Comparison of ENCODE assay signal across 7 mouse cellular contexts in the genomic region with DNA sequence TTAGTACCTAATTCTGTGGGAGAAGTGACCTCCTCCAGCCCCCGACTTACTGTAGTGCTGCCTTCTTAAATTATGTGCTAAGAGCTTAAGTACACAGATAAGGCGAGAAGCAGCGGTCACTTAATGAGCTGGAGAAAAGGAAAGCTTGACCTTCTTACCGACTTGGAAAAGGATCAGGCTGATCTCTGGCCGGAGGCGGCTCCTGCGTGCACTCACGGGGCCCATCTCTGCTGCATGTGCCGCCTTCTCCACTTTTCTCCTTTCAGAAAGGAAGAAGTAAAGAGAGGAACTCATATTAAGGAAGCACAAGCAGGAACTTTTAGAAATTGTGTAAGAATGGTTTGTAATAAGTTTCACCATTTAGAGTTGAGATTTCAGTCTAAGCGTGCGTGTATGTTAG. TPM values are rescaled to one million over a fixed set of nuclear protein-coding genes. Genes with fewer than 3 reads are reported as not detected.
DNase-seq lines count a peak whose midpoint lies in the region; ATAC-seq and TF ChIP-seq lines count a peak whose summit lies in the region.

Gene Igsf6, minus strand, starts transcription at position 292 of the 400 bp plus-strand sequence.

- H3K4me3 ChIP-seq in brown adipose tissue, adult 24 weeks (ENCODE audit: insufficient read depth, low read depth, low read length) = peak within 1 kb of the TSS; percentile 39
- no peak within 1 kb of the TSS for H3K4me3 ChIP-seq in kidney, postnatal 0 days (replicated peaks; ENCODE audit: low read depth, low read length)

- H3K27ac ChIP-seq in brown adipose tissue, adult 24 weeks (replicated peaks; ENCODE audit: low read depth, low read length) = peak within 1 kb of the TSS; percentile 74
- H3K27ac ChIP-seq in kidney, postnatal 0 days = peak within 1 kb of the TSS; percentile 37; the same call in 1 of the 2 replicates

- TF ChIP-seq CTCF in kidney, postnatal 0 days (IDR thresholded peaks at IDR 0.05; ENCODE audit: low read depth) = no peak

- H3K4me2 ChIP-seq in kidney, postnatal 0 days (ENCODE audit: low read length) = no peak within 1 kb of the TSS

- H3K36me3 ChIP-seq in kidney, postnatal 0 days (ENCODE audit: insufficient read depth, low read length) = peaks cover 19% of the 10 kb centered on the region; the same call in 1 of the 2 replicates

- H3K9me3 ChIP-seq in kidney, postnatal 0 days (replicated peaks; ENCODE audit: low read length) = no peaks in the 10 kb centered on the region

- no peak for ATAC-seq in kidney, postnatal 0 days (replicated peaks; ENCODE audit: low FRiP score, low read depth)

- 31% methylated on average over 11 of the region's 11 CpGs for WGBS in kidney, postnatal 0 days

- no peak within 1 kb of the TSS for H3K9ac ChIP-seq in kidney, postnatal 0 days (ENCODE audit: low read depth, low read length)

- H3K4me1 ChIP-seq in brown adipose tissue, adult 24 weeks (ENCODE audit: control insufficient read depth, insufficient read depth, insufficient read length, low read length) = peaks cover 12% of the 10 kb centered on the region
- no peaks in the 10 kb centered on the region for H3K4me1 ChIP-seq in kidney, postnatal 0 days (replicated peaks; ENCODE audit: insufficient read depth, low read length)

- peak; percentile 43 to 53 for DNase-seq in heart, adult 9 months (ENCODE audit: low spot score in 2 of 2)
- peak; percentile 48 for DNase-seq in kidney, postnatal 0 days (ENCODE audit: low spot score)
- peak; percentile 60 for DNase-seq in lung, postnatal 4 days
- DNase-seq in right cerebral cortex, postnatal 10 days (ENCODE audit: low spot score in 2 of 2) = no peak
- DNase-seq in left cerebral cortex, adult 11 months (ENCODE audit: low spot score) = no peak
- no peak for DNase-seq in frontal cortex, adult 2 months (ENCODE audit: extremely low spot score in 1 of 2, low spot score in 1 of 2)

- H3K27me3 ChIP-seq in kidney, postnatal 0 days (ENCODE audit: insufficient read depth, low read length) = no peaks in the 10 kb centered on the region

RNA-seq across cellular contexts. Expression of gene Igsf6, which starts in this region (rescaled TPM):
- 2.6 and 2.7 TPM in 2 replicates for polyA plus RNA-seq in brown adipose tissue, adult 24 weeks (2012; ENCODE audit: insufficient read depth, insufficient read length, missing spikeins)
- polyA plus RNA-seq in kidney, postnatal 0 days (2015; fragmentation: Nextera tagmentation; extraction: Ambion mirVana) = 1.1 and 1.4 TPM in 2 replicates
- 0.34 and 0.72 TPM in 2 replicates for polyA plus RNA-seq in frontal cortex, adult 2 months (2012; rRNA removed)

Comparison
In these comparisons a context has a peak if more than half of its experiments do, and no peak if none do; other contexts are left out.
1. DNase-seq: peak in heart, adult 9 months (2 of 2), kidney, postnatal 0 days (single experiment) and lung, postnatal 4 days (2 of 2); none in right cerebral cortex, postnatal 10 days (0 of 2), left cerebral cortex, adult 11 months (single experiment) and frontal cortex, adult 2 months (0 of 2).